Mouse (Mus musculus) heart, embryonic 13.5 days (tissue): Measurements from ENCODE around the gene Mlxip. TPM values are rescaled to one million over a fixed set of nuclear protein-coding genes. Genes with fewer than 3 reads are reported as not detected.

Experiments
- ATAC-seq: fragments of 200-750 bp; cut with Nextera tagmentation; 2 replicates; pipeline ENCODE4 v1.8.0; 2017; ENCODE audit warnings: moderate TSS enrichment; ENCODE audit not compliant: insufficient number of reproducible peaks, low FRiP score, low TSS enrichment; ENCODE audit errors: extremely low read depth
- H3K27ac ChIP-seq: fragments of 300-500 bp; sonication (generic); replicated peaks from 2 replicates; pipeline ENCODE4 v1.5.1; 2015; ENCODE audit warnings: moderate library complexity, mild to moderate bottlenecking, inconsistent platforms
- H3K27me3 ChIP-seq: fragments of 300-500 bp; sonication (generic); replicated peaks from 2 replicates; pipeline ENCODE4 v1.6.1; 2015; ENCODE audit warnings: mild to moderate bottlenecking, inconsistent platforms
- H3K36me3 ChIP-seq: fragments of 300-500 bp; sonication (generic); 2 replicates; pipeline ENCODE4 v1.6.1; 2015; ENCODE audit warnings: mild to moderate bottlenecking, inconsistent platforms
- H3K4me1 ChIP-seq: fragments of 300-500 bp; sonication (generic); 2 replicates; pipeline ENCODE4 v1.6.1; 2015; ENCODE audit warnings: inconsistent platforms
- H3K4me2 ChIP-seq: fragments of 300-500 bp; sonication (generic); 2 replicates; pipeline ENCODE4 v1.6.1; 2015; ENCODE audit warnings: inconsistent platforms, mild to moderate bottlenecking, moderate library complexity
- H3K4me3 ChIP-seq: fragments of 300-500 bp; sonication (generic); 2 replicates; pipeline ENCODE4 v1.5.1; 2015; ENCODE audit warnings: moderate library complexity, mild to moderate bottlenecking, inconsistent platforms
- H3K9ac ChIP-seq: fragments of 300-500 bp; sonication (generic); 2 replicates; pipeline ENCODE4 v1.6.1; 2015; ENCODE audit warnings: inconsistent platforms, mild to moderate bottlenecking, moderate library complexity
- H3K9me3 ChIP-seq: fragments of 300-500 bp; sonication (generic); 2 replicates; pipeline ENCODE4 v1.6.1; 2016; ENCODE audit warnings: inconsistent platforms
- WGBS: fragments of 180-500 bp; shearing (Covaris S2); methylation state at CpG from one replicate; pipeline ENCODE4 v1.1.7; 2015; ENCODE audit warnings: mixed read lengths; 5-methylcytosine and 5-hydroxymethylcytosine counted together
- polyA plus RNA-seq: library from polyadenylated mRNA; unstranded; fragments of >200 nt; fragmentation: Nextera tagmentation; extraction: Ambion mirVana; gene quantifications from 2 replicates; pipeline ENCODE4 v1.2.1, GENCODE M21; 2015

The Mlxip gene
- polyA plus RNA-seq, 1 experiment from 2014 or later, result 11.7 TPM

DNA sequence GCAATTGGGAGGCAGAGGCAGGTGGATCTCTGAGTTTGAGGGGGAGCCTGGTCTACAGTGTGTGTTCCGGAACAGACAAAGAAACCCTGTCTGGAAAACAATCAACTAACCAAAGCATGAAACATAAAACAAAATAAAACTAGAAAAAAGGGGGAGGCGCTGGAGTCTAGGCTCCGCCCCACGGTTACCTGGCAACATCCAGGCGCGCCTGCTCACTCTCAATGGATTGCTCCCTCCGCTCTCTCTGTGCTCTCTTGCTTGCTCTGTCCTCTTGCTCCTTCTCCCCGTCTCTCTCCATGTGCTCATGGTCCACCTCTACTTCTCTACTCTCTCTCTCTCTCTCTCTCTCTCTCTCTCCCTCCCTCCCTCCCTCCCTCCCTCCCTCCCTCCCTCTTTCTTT lies 11.9 kb upstream of the Mlxip start:
- Histone ChIP-seq H3K4me3 (no peak overlapping the region), H3K27me3 (0 out of 2 replicates have a peak, but pooled peaks cover 5% of the 10 kb centered on the region), H3K9me3 (peaks cover 2% of the 10 kb centered on the region), H3K36me3 (no peaks in the 10 kb centered on the region), H3K4me2 (no peak overlapping the region), H3K9ac (no peak overlapping the region), H3K4me1 (peaks cover 31% of the 10 kb centered on the region), H3K27ac (no peak overlapping the region)
- no peak for ATAC-seq
- WGBS, result 77% methylated on average over 8 of the region's 8 CpGs

DNA sequence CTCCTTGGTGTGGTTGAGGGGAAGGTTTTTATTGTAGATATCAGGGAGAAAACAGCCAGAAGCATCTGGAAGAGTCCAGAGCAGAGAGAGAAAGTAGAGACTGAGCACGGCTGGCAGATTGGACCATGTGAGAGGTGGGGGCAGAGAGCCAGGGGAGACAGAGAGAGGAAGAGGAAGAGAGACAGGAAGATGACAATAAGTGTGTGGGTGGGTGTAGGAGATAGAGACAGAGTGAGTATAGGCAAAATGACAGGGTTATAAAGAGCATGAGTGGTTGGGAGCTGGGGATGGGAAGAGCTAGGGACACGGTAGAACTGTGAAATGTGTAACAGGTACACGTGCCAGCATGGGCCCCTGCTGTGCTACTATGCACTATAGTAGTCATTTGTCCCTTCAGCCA lies 6.1 kb upstream of the Mlxip start:
- Histone ChIP-seq H3K4me2 (no peak overlapping the region), H3K4me3 (no peak overlapping the region), H3K36me3 (no peaks in the 10 kb centered on the region), H3K9ac (no peak overlapping the region), H3K4me1 (peaks cover 25% of the 10 kb centered on the region), H3K27ac (no peak overlapping the region), H3K9me3 (peaks cover 2% of the 10 kb centered on the region), H3K27me3 (no peaks in the 10 kb centered on the region)
- whole genome bisulfite sequencing, result 21% methylated on average over 3 of the region's 3 CpGs
- ATAC-seq, result no peak

DNA sequence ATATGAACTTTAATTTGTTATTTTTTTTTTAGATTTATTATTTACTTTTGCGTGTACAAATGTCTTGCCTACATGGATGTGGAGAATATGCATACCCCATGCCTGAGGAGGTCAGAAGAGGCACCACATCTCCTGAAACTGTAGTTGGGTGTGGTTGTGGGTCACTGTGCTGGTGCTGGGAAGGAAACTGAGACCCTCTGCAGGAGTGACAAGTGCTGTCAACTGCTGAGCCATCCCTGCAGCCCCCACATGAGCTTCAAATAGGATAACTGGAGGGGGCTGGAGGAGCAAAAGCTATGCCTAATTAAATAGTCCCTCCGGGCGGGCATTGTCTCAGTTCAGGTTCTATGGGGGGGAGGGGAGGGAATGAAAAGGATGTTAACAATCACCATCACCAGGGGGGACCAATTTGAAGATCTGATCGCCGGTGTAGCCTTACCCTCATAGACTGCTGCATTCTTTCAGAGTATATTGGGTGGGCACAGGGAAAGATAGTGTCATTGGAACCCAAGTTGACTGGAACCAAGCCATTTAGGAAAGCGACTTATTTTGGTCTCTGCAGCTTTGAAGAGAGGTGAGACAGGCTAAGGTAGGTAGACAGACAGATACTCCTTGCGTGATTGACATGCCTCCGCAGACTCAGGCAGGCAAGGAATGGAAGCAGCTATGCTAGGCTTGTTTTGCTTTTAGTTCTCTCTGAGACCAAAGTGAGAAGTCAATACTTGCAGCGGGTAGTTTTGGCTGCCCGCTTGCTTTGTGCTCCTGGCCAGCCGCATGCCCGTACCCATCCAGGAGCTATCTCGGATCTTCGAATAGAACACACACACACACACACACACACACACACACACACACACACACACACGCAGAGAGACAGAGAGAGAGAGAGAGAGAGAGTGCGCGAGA lies 3.8 kb upstream of the Mlxip start:
- Histone ChIP-seq H3K27ac (no peak overlapping the region), H3K4me3 (peak overlapping the region; percentile 50), H3K36me3 (no peaks in the 10 kb centered on the region), H3K9ac (peak overlapping the region; percentile 77), H3K27me3 (no peaks in the 10 kb centered on the region), H3K4me1 (peaks cover 37% of the 10 kb centered on the region), H3K4me2 (peak overlapping the region; percentile 72), H3K9me3 (peaks cover 2% of the 10 kb centered on the region; the same call in 1 of the 2 replicates)
- ATAC-seq, result no peak
- WGBS, result 8% methylated on average over 17 of the region's 17 CpGs

DNA sequence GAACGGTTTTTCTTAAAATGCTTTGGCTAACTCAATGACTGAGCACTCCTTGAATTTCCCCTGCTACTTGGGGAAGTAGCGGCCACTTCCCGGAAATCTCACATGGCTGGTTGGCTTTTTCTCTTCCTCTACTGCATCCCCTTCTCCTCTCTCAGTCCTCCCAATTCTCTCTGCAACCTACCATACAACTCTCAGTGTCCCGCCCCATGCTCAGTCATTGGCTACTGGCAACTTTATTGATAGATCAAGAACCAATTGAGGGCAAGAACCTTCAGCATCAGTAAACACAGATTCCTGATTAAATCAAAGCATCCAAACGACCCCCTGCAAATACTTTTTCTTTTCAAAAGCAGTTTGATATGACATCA lies 3.2 kb upstream of the Mlxip start:
- Histone ChIP-seq H3K4me2 (peak overlapping the region; percentile 72), H3K27me3 (no peaks in the 10 kb centered on the region), H3K9me3 (peaks cover 2% of the 10 kb centered on the region; the same call in 1 of the 2 replicates), H3K27ac (no peak overlapping the region), H3K4me3 (peak overlapping the region; percentile 50), H3K4me1 (peaks cover 43% of the 10 kb centered on the region), H3K36me3 (no peaks in the 10 kb centered on the region), H3K9ac (peak overlapping the region; percentile 77)
- no peak for ATAC-seq
- 11% methylated on average over 5 of the region's 5 CpGs for WGBS

DNA sequence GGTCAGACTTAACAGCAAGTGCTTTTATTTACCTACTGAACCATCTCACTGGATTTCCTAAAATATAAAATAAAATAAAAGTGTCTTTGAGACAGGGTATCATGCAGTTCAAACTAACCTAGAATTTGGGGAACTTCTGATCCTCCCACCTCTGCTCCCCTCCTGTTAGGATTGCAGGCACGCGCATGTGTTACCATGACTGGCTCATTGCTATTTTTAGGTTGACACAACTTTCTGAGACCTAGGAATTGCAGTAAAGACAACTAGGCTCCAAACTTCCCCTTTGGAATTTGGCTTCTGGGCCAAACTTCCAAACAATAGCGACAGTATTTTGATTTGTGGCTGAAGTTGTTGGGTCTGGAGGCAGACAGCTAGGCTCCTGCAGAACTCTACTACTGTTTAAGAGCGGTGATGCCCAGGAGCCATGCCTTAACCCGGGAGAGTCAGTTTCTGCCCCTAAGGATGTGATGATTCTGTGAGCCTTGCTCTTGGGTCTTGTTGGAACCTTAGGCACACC lies 754 bp upstream of the Mlxip start:
- Histone ChIP-seq H3K36me3 (no peaks in the 10 kb centered on the region), H3K27ac (peak overlapping the region; percentile 94), H3K4me3 (peak overlapping the region; percentile 98), H3K9ac (peak overlapping the region; percentile 70), H3K27me3 (no peaks in the 10 kb centered on the region), H3K9me3 (no peaks in the 10 kb centered on the region), H3K4me2 (peak overlapping the region; percentile 93), H3K4me1 (peaks cover 60% of the 10 kb centered on the region)
- ATAC-seq, result no peak
- 11% methylated on average over 5 of the region's 5 CpGs for WGBS

DNA sequence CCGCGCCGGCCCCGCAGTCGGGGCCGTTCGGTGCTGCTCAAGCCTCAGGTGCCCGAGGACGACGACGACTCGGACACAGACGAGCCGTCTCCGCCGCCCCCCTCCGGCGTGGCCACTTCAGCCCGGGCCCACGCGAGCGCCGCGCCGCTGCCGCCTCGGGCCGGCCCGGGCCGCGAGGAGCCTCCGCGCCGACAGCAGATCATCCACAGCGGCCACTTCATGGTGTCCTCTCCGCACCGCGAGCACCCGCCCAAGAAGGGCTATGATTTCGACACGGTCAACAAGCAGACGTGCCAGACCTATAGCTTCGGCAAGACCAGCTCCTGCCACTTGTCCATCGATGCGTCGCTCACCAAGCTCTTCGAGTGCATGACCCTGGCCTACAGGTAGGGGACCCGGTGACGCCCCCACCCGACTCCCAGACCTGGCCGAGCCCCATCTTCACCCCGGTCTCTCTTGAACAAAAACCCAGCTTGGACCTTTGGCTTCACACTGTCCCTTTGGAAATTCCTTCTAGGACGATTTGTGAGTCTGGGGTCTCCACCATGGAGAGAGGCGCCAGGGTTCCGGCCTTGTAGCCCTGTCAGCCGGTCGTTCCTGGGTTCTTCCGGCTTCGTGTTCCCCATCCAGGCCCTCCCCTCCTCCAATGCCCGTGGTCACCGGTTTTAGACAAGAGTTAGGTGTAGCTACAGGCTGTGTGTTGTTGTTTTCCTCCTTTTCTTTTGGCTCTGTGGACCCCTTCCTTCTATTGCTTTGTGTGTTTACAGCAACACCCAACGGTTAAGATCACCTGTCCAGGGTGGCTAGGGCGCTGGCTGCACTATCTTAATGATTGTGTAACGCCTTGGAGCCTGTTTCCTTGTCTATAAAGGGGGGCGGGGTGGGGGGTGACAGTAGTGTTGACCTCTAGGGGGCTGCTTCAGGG lies 621 bp downstream of the Mlxip start:
- Histone ChIP-seq H3K4me3 (peak overlapping the region; percentile 98), H3K27ac (peak overlapping the region; percentile 94), H3K4me2 (peak overlapping the region; percentile 93), H3K36me3 (no peaks in the 10 kb centered on the region), H3K27me3 (no peaks in the 10 kb centered on the region), H3K9me3 (no peaks in the 10 kb centered on the region), H3K4me1 (peaks cover 57% of the 10 kb centered on the region), H3K9ac (peak overlapping the region; percentile 96)
- ATAC-seq, result no peak; the same call in 1 of the 2 replicates
- WGBS, result under 1% methylated on average over 58 of the region's 65 CpGs

DNA sequence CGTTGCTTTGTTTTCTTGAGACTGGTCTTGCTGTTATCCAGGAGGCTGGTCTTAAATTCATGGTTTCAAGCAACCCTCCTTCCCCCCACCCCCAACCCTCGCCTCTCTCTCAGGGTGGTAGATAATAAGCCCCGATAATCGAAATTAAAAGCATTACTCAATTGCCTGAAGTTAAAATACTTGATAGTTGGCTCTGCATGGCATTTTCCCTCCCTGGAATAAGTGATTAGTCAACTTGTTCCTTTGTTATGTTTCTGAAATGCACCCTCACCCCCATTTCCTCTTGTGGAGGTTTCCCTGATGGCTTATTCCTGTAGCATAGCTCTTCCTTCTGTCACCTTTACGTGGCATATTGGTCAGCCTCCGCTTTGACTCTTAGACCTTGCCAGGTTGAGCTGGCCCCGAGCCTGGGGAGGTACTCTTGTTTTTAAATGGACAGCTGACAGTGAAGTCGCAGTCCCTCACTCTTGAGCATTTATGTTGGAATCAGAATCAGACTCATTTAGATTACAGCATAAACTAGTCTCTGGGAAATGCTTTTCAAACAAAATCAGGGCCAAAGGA lies 2.4 kb downstream of the Mlxip start:
- no peaks in the 10 kb centered on the region for H3K27me3 ChIP-seq
- H3K4me3 ChIP-seq, result peak overlapping the region; percentile 98
- H3K27ac ChIP-seq, result peak overlapping the region; percentile 10
- peaks cover 48% of the 10 kb centered on the region for H3K4me1 ChIP-seq
- no peaks in the 10 kb centered on the region for H3K36me3 ChIP-seq
- H3K9me3 ChIP-seq, result no peaks in the 10 kb centered on the region
- H3K4me2 ChIP-seq, result peak overlapping the region; percentile 93
- 52% methylated on average over 8 of the region's 8 CpGs for WGBS
- no peak for ATAC-seq
- peak overlapping the region; percentile 96 for H3K9ac ChIP-seq

DNA sequence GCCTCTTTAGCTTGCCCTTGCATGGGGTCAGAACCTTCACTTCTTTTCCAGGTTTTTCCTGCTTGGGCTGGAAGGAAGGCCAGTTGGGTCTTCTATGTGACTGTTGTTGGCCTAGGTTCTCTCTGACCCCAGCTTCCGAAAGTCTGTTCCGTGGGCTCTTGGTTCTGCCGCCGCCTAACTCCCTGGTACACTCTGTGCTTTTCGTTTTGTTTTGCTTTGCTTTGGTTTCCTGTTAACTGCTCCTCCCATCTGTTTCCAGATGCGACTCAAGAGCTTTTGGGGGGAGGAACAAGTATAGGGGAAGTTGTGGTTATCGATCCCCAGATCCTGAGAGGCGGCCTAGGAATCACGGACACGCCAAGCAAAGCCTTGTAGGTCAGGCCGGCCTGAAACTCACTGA lies 3.2 kb downstream of the Mlxip start:
- Histone ChIP-seq H3K9ac (peak overlapping the region; percentile 25), H3K4me1 (peaks cover 48% of the 10 kb centered on the region), H3K9me3 (no peaks in the 10 kb centered on the region), H3K27ac (peak overlapping the region; percentile 10), H3K4me3 (peak overlapping the region; percentile 98; the same call in 1 of the 2 replicates), H3K4me2 (peak overlapping the region; percentile 93), H3K27me3 (no peaks in the 10 kb centered on the region), H3K36me3 (peaks cover 3% of the 10 kb centered on the region; the same call in 1 of the 2 replicates)
- WGBS, result 61% methylated on average over 11 of the region's 11 CpGs
- no peak for ATAC-seq

DNA sequence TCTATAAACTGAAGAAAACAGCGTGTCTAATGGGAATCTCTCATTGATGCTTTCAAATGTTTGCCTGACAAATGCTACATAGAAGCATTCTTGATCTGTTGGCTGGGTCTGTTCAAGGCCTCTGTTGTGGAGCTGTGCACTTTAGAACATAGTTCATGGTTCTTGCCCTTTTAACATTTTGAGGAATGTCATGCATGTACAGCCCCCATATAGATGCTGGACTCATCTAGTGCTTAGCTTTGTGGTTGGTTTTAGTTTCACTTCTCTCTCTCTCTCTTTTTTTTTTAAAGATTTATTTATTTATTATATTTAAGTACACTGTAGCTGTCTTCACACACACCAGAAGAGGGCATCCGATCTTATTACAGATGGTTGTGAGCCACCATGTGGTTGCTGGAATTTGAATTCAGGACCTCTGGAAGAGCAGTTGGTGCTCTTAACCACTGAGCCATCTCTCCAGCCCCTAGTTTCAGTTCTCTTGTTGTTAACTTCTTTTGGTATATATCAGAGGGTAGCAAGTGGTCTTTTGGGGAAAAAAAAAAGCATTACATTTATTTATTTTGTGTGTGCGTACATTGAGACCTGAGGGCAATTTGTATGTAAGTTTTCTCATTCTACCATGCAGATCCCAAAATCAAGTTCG lies 4.4 kb downstream of the Mlxip start:
- Histone ChIP-seq H3K4me1 (peaks cover 38% of the 10 kb centered on the region), H3K4me2 (no peak overlapping the region), H3K4me3 (no peak overlapping the region), H3K9me3 (no peaks in the 10 kb centered on the region), H3K36me3 (peaks cover 3% of the 10 kb centered on the region; the same call in 1 of the 2 replicates), H3K27me3 (no peaks in the 10 kb centered on the region), H3K9ac (no peak overlapping the region), H3K27ac (no peak overlapping the region)
- no peak for ATAC-seq
- 77% methylated on average over 4 of the region's 4 CpGs for WGBS

DNA sequence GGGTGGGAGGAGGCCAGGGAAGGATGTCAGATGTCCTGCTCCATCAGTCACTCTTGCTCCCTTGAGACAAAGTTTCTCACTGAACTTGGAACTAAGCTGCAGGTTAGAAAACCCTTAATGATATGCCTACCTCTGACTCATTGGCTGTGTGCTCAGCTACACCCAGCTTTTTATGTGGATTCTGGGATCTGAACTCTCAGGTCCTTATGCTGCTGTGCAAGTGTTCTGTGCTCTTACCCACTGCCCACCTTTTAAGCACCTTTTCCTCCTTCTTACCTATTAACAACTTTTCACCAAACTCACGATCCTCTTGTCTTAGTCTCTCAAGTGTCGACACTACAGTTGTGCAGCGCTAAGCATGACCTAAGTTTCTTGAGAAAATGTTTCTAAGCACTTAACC lies 9.9 kb downstream of the Mlxip start:
- no peaks in the 10 kb centered on the region for H3K27me3 ChIP-seq
- H3K9ac ChIP-seq, result no peak overlapping the region

More for the DNA sequence above, 9.9 kb downstream of the Mlxip start:
- Histone ChIP-seq H3K9me3 (no peaks in the 10 kb centered on the region), H3K4me1 (peaks cover 24% of the 10 kb centered on the region), H3K36me3 (peaks cover 3% of the 10 kb centered on the region; the same call in 1 of the 2 replicates), H3K4me2 (no peak overlapping the region), H3K27ac (no peak overlapping the region), H3K4me3 (no peak overlapping the region)
- ATAC-seq, result no peak
- WGBS, result 86% methylated on average over 3 of the region's 3 CpGs
